Mouse (Mus musculus) midbrain, embryonic 16.5 days (tissue): ENCODE results near the gene Pip5kl1. TPM values are rescaled to one million over a fixed set of nuclear protein-coding genes. Genes with fewer than 3 reads are reported as not detected.

Experiments used
- ATAC-seq: fragments of 200-750 bp; cut with Nextera tagmentation; 2 replicates; pipeline ENCODE4 v1.8.0; 2017; ENCODE audit warnings: moderate TSS enrichment
- H3K27ac ChIP-seq: fragments of 300-500 bp; sonication (generic); 2 replicates; pipeline ENCODE4 v1.5.1; 2014; ENCODE audit warnings: mild to moderate bottlenecking, low read length, mixed read lengths
- H3K27me3 ChIP-seq: fragments of 300-500 bp; sonication (generic); 2 replicates; pipeline ENCODE4 v1.6.1; 2014; ENCODE audit warnings: low read depth, low read length, mixed read lengths; ENCODE audit not compliant: control insufficient read depth, insufficient read depth
- H3K36me3 ChIP-seq: fragments of 300-500 bp; sonication (generic); 2 replicates; pipeline ENCODE4 v1.6.1; 2014; ENCODE audit warnings: mild to moderate bottlenecking, low read length, moderate library complexity, mixed read lengths; ENCODE audit not compliant: control insufficient read depth, insufficient read depth
- H3K4me1 ChIP-seq: fragments of 300-500 bp; sonication (generic); 2 replicates; pipeline ENCODE4 v1.6.1; 2014; ENCODE audit warnings: mild to moderate bottlenecking, low read length, mixed read lengths; ENCODE audit not compliant: control insufficient read depth, insufficient read depth
- H3K4me2 ChIP-seq: fragments of 300-500 bp; sonication (generic); 2 replicates; pipeline ENCODE4 v1.6.1; 2014; ENCODE audit warnings: mild to moderate bottlenecking, low read length, mixed read lengths
- H3K4me3 ChIP-seq: fragments of 300-500 bp; sonication (generic); 2 replicates; pipeline ENCODE4 v1.5.1; 2014; ENCODE audit warnings: low read depth, mild to moderate bottlenecking, low read length, moderate library complexity, mixed read lengths
- H3K9ac ChIP-seq: fragments of 300-500 bp; sonication (generic); 2 replicates; pipeline ENCODE4 v1.6.1; 2014; ENCODE audit warnings: low read depth, low read length, mixed read lengths
- H3K9me3 ChIP-seq: fragments of 300-500 bp; sonication (generic); replicated peaks from 2 replicates; pipeline ENCODE4 v1.6.1; 2014; ENCODE audit warnings: mild to moderate bottlenecking, low read length, mixed read lengths; ENCODE audit not compliant: control insufficient read depth, poor library complexity, severe bottlenecking
- WGBS: fragments of 180-500 bp; shearing (Covaris S2); extraction: QIAGEN DNeasy Blood & Tissue Kit; methylation state at CpG from one replicate; pipeline ENCODE4 v1.1.7; 2014; 5-methylcytosine and 5-hydroxymethylcytosine counted together
- polyA plus RNA-seq: library from polyadenylated mRNA; unstranded; fragments of >200 nt; fragmentation: Nextera tagmentation; extraction: Ambion mirVana; gene quantifications from 2 replicates; pipeline ENCODE4 v1.2.1, GENCODE M21; 2015

Gene Pip5kl1
- polyA plus RNA-seq, 1 experiment from 2014 or later, result 17.1 TPM

DNA sequence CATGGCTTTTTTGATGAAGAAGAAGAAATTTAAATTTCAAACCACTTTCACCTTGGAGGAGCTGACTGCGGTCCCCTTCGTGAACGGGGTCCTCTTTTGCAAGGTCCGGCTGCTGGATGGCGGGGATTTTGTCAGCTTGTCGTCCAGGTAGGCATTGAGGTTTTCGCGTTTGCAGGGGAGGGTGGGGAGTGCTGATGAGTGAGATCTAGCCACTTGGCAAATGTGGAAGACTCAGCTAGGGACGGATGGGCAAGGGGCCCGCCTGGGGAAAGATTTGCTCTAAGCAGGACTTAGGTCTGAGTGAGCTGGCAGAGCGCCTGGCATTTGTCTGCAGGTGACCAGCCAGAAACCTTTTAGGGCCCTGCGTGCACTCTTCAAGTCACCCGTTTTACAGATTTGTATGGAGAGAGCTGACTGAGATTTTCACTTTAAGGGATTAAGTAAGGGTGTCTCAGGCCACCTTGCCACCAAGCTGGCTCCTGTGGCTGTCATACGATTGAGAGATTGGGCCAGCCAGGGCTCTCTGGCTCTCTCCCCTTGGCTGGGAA, 38.4 kb upstream of the Pip5kl1 start:
- H3K27ac ChIP-seq, result peak overlapping the region; percentile 62
- 1% methylated on average over 14 of the region's 14 CpGs for WGBS

DNA sequence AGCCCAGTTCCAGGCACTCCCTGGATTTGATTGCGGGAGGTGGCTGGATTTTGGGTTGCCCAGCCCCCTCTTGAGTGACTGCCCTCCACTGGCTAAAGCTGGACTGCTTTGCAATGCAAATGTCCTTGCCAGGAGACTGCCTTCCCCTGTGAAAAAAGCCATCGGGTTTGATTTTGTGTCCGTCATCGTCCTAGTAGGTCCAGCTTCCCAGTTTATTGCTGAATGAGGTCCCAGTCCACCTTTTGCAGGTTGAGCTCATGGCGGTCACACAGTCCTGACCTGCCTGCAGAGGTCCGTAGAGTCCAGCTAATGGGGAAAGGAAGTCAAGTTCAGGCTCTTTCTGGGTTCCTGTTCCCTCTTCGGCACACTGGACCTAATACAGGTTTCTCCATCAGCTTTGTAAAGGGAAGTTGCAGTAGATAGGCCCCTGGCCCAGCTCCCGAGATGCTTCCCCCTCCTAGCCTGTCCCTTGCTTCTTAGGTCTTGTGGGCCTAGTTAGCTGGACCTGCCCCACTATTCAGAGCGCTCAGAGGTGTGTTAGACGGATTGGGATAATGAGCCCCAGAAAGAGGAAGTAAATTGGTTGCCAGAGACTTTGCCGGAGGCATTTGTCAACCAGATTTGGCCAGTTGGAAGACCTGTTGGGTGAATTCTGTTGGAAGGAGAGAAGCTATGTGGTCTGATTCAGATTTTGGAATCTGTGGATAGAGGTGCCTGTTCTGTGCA, 37.8 kb upstream of the Pip5kl1 start:
- 2% methylated on average over 11 of the region's 11 CpGs for WGBS
- peak overlapping the region; percentile 95 for H3K9ac ChIP-seq
- no peak for ATAC-seq
- H3K36me3 ChIP-seq, result no peaks in the 10 kb centered on the region
- H3K4me1 ChIP-seq, result peaks cover 38% of the 10 kb centered on the region
- H3K4me2 ChIP-seq, result peak overlapping the region; percentile 88
- H3K27me3 ChIP-seq, result no peaks in the 10 kb centered on the region
- H3K4me3 ChIP-seq, result peak overlapping the region; percentile 83
- H3K9me3 ChIP-seq, result no peaks in the 10 kb centered on the region
- H3K27ac ChIP-seq, result peak overlapping the region; percentile 62

More for the DNA sequence above, 38.4 kb upstream of the Pip5kl1 start:
- Histone ChIP-seq H3K27me3 (no peaks in the 10 kb centered on the region), H3K9me3 (no peaks in the 10 kb centered on the region), H3K4me2 (peak overlapping the region; percentile 88), H3K4me3 (peak overlapping the region; percentile 83), H3K36me3 (no peaks in the 10 kb centered on the region), H3K4me1 (peaks cover 38% of the 10 kb centered on the region), H3K9ac (peak overlapping the region; percentile 95)
- no peak for ATAC-seq

DNA sequence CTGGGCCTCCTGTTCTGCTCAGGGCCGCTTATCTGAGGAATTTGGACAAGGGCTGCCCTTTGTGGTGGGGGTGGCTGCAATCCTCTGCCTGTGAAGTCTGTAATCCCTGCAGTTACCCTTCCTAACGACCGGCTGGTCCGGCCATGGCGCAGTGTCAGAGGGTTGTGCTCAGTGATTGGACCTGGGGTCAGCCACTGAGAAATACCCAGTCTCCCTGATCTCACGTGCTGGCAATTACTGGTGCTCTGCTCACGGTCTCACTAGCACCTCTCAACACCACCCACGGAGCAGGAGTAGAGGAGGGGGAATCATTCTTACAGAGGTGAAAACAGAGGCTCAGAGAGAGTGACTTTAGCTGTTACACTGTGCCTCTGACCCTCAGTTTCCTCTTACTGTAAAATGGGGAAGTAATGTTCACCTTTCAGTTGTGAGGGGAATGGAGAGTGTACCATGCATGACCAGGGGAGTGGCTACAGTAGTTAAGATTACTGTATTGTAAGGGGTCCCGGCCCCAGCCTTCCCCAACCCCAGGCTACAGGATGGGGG, 37.2 kb upstream of the Pip5kl1 start:
- no peaks in the 10 kb centered on the region for H3K36me3 ChIP-seq
- H3K9me3 ChIP-seq, result no peaks in the 10 kb centered on the region
- no peak for ATAC-seq
- no peaks in the 10 kb centered on the region for H3K27me3 ChIP-seq
- peak overlapping the region; percentile 95 for H3K9ac ChIP-seq
- 9% methylated on average over 9 of the region's 9 CpGs for WGBS
- peaks cover 38% of the 10 kb centered on the region for H3K4me1 ChIP-seq
- H3K4me3 ChIP-seq, result peak overlapping the region; percentile 83
- peak overlapping the region; percentile 88 for H3K4me2 ChIP-seq
- peak overlapping the region; percentile 62 for H3K27ac ChIP-seq

DNA sequence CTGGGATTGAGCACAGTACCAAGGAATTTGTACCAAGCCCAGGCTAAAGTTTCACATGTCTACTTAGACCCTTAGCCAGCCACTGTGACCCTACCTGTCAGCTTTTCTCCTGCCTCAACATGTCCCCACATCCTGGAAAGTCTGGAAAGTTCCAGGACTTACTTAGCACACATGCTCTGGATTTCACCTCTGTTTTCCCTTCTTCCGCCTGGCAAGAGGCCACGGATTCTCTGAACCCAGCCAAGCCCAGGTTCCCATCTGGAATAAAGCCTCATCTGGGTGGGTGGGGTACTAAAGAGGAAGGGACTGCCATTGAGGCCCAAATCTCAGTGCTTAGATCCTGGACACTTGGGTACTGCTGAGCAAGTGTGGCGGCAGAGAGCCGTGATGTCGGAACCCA, 36.7 kb upstream of the Pip5kl1 start:
- Histone ChIP-seq H3K36me3 (no peaks in the 10 kb centered on the region), H3K9ac (peak overlapping the region; percentile 95; the same call in 1 of the 2 replicates), H3K27me3 (no peaks in the 10 kb centered on the region), H3K9me3 (no peaks in the 10 kb centered on the region), H3K27ac (no peak overlapping the region), H3K4me1 (peaks cover 40% of the 10 kb centered on the region), H3K4me3 (peak overlapping the region; percentile 83), H3K4me2 (peak overlapping the region; percentile 88)
- WGBS, result 74% methylated on average over 5 of the region's 5 CpGs
- no peak for ATAC-seq

DNA sequence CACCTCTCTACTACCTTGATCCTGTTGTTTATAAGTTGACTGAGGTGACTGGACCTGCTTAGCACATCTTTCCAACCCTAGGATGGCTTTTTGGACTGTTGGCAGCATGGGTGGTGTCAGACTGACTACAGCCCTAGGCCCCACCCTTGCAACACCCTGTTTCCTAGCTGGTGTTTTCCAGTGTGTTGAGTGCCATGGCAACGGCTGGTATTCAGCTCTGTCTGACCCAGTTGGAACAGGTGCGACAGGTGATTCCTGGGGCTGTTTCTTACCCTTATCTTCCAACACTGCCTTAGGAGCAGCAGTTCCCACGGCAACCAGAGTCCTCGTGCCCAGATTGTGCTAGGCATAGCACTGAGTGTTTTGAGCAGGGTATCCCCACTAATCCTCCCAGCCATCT, 36.1 kb upstream of the Pip5kl1 start:
- Histone ChIP-seq H3K4me3 (no peak overlapping the region), H3K9me3 (no peaks in the 10 kb centered on the region), H3K4me2 (peak overlapping the region; percentile 88), H3K27ac (no peak overlapping the region), H3K27me3 (no peaks in the 10 kb centered on the region), H3K9ac (no peak overlapping the region), H3K36me3 (no peaks in the 10 kb centered on the region), H3K4me1 (peaks cover 42% of the 10 kb centered on the region)
- 60% methylated on average over 4 of the region's 4 CpGs for WGBS
- ATAC-seq, result no peak

DNA sequence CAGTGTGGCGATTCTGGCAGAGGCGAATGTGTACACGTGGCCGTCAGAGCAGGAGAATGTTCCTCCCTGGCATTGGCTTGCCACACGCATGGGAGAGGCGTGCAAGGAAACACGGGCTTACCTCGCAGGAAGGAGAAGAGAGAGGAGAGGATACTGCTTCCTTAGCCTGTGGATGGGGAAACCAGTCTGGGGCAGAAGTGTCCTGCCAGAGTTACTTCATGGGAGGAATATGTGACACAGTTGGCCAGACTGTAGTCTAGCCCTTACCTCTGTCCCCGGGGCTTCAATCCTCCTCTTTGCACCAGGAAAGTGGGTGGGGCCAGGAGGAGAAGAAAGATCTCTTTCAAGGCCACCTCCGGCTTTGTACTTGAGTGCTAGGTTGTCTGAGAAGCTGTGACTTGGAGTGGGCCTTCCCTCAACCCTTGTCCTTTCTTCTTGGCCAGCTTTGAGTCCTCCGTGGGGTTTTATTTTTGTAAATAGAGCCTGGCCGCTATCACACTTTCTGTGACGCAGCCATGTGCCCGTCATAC, 35.1 kb upstream of the Pip5kl1 start:
- H3K27me3 ChIP-seq, result no peaks in the 10 kb centered on the region
- no peak overlapping the region for H3K27ac ChIP-seq
- no peaks in the 10 kb centered on the region for H3K9me3 ChIP-seq
- H3K4me1 ChIP-seq, result peaks cover 37% of the 10 kb centered on the region
- 77% methylated on average over 14 of the region's 14 CpGs for WGBS
- no peak for ATAC-seq
- no peak overlapping the region for H3K9ac ChIP-seq
- H3K4me3 ChIP-seq, result no peak overlapping the region
- no peaks in the 10 kb centered on the region for H3K36me3 ChIP-seq
- no peak overlapping the region; the same call in 1 of the 2 replicates for H3K4me2 ChIP-seq

DNA sequence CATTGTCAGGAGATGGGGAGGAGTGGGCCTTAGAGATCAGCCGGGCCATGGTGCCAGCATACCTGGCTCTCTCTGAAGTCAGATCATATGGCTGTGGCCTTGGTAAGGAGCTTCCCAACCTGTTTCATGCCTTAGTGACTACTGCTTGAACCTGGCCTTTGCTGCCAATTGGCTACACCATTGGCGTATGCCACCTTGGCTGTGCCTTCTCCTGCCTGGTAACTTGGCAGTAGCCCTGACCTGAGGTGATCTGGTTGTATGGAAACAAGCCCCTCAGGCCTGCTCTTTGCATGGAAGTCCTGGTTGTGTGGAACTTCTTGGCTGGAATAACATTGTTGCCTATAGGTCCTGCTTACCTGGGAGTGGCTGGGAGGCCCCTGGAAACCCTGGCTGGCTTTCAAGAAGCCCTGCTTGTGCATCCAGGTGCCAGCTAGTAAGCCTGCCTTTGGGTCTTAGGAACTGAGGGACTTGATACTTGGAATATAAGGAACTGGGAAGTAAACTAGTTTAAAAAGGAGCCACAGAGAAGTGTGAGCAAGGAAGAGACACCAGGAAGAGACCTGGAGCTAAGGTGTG, 33.2 kb upstream of the Pip5kl1 start:
- WGBS, result 91% methylated on average over 2 of the region's 2 CpGs
- no peak overlapping the region for H3K27ac ChIP-seq
- no peaks in the 10 kb centered on the region for H3K36me3 ChIP-seq
- no peak overlapping the region for H3K9ac ChIP-seq
- peaks cover 32% of the 10 kb centered on the region for H3K4me1 ChIP-seq
- no peak overlapping the region for H3K4me2 ChIP-seq
- H3K27me3 ChIP-seq, result no peaks in the 10 kb centered on the region
- no peak for ATAC-seq
- no peak overlapping the region for H3K4me3 ChIP-seq
- H3K9me3 ChIP-seq, result no peaks in the 10 kb centered on the region

DNA sequence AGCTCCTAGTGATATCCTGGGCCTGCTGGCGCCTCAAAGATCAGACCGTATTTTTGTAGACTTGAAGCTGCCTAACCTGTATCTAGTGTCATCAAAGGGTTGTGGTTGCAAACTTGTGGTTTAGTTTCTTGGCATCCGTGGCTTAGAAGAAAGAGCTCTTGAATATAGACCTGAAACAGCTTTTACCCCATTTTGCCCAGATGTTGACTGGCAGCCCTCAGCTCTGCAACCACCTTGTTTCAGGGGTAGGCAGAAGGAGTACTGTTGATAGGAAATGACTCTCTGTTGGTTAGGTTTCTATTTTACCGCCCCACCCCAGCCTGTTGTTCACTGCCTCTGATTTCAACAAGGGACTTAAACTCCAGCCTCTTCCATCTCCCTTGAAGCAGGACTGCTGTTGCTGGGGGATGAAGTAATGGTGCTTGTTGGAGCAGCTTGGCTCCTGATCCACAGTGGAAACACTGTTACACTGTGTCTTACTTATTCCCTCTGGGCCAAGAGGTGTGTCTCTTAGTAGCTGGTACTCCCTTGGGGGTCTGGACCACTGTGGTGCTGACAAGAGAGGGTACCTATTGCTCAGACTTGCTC, 32.5 kb upstream of the Pip5kl1 start:
- H3K9me3 ChIP-seq, result no peaks in the 10 kb centered on the region
- H3K4me3 ChIP-seq, result no peak overlapping the region
- H3K4me1 ChIP-seq, result peaks cover 26% of the 10 kb centered on the region
- H3K4me2 ChIP-seq, result no peak overlapping the region
- H3K36me3 ChIP-seq, result no peaks in the 10 kb centered on the region
- no peak for ATAC-seq
- 92% methylated on average over 4 of the region's 4 CpGs for WGBS
- no peak overlapping the region for H3K27ac ChIP-seq
- no peaks in the 10 kb centered on the region for H3K27me3 ChIP-seq
- no peak overlapping the region for H3K9ac ChIP-seq
